Mouse (Mus musculus) G1E (cell line): Measurements from ENCODE around the gene Gm13271. TPM values are rescaled to one million over a fixed set of nuclear protein-coding genes. Genes with fewer than 3 reads are reported as not detected.
"Not testable (repeated sequence)": the region's sequence is repeated elsewhere in the genome, so short reads cannot be mapped to it uniquely, and the experiment has no call there.

Experiments used
- ATAC-seq: 2 replicates; pipeline ENCODE4 v1.8.0; 2016; ENCODE audit warnings: mild to moderate bottlenecking; ENCODE audit not compliant: insufficient number of reproducible peaks, poor library complexity, low FRiP score, severe bottlenecking; ENCODE audit errors: extremely low read depth
- DNase-seq: peaks from one replicate; pipeline ENCODE4 v3.0.0; 2012; ENCODE audit warnings: low spot score
- H3K27me3 ChIP-seq: 2 replicates; pipeline ENCODE4 v1.6.1; 2012; ENCODE audit warnings: mild to moderate bottlenecking, low read length, inconsistent platforms; ENCODE audit not compliant: insufficient read depth
- H3K36me3 ChIP-seq: replicated peaks from 2 replicates; pipeline ENCODE3; 2012; ENCODE audit warnings: mild to moderate bottlenecking, inconsistent platforms
- H3K4me1 ChIP-seq: 2 replicates; pipeline ENCODE4 v1.6.1; 2012; ENCODE audit warnings: low read depth, low read length, inconsistent platforms, mixed read lengths; ENCODE audit not compliant: insufficient read depth
- H3K4me3 ChIP-seq: 2 replicates; pipeline ENCODE4 v1.5.1; 2012; ENCODE audit warnings: low read depth, mild to moderate bottlenecking, inconsistent platforms, low read length, moderate library complexity, mixed read lengths
- H3K9me3 ChIP-seq: replicated peaks from 2 replicates; pipeline ENCODE4 v1.6.1; 2012; ENCODE audit warnings: inconsistent platforms
- polyA plus RNA-seq: library from polyadenylated mRNA; stranded (reverse); fragments of >175 nt; gene quantifications from 2 replicates; pipeline ENCODE4 v1.2.3, GENCODE M21; 2012
- total RNA-seq, 2 experiments: library from RNA; stranded (forward) in 1 of 2; stranded (reverse) in 1 of 2; fragments of 200-1000 nt in 1 of 2; fragments of >200 nt in 1 of 2; fragmentation: Nextera tagmentation in 1 of 2; gene quantifications; 2 replicates each; pipeline ENCODE4 v1.2.3; 2014 to 2017

Gene Gm13271
- total and polyA plus RNA-seq, 3 experiments: not detected

- H3K9me3 ChIP-seq, DNase-seq, H3K4me1 ChIP-seq, H3K27me3 ChIP-seq, H3K4me3 ChIP-seq, H3K36me3 ChIP-seq, ATAC-seq: not testable (repeated sequence)
Observed at GRCm38 (mm10) chr4:88797097-88797496, 42.4 kb downstream of the Gm13271 start, which contains the start of gene Gm13279. Gene Gm13279, plus strand, starts transcription at chr4:88797397.

- DNase-seq, H3K27me3 ChIP-seq, H3K4me3 ChIP-seq, H3K9me3 ChIP-seq, ATAC-seq, H3K36me3 ChIP-seq, H3K4me1 ChIP-seq: not testable (repeated sequence)
Observed at GRCm38 (mm10) chr4:88799365-88799764, 44.7 kb downstream of the Gm13271 start, which contains the start of gene Gm13285. Gene Gm13285, plus strand, starts transcription at chr4:88799665.

- H3K27me3 ChIP-seq, H3K4me1 ChIP-seq, H3K4me3 ChIP-seq, ATAC-seq, H3K9me3 ChIP-seq, H3K36me3 ChIP-seq, DNase-seq: not testable (repeated sequence)
Observed at GRCm38 (mm10) chr4:88802954-88803353, 48.3 kb downstream of the Gm13271 start, which contains the start of gene Gm13287. Gene Gm13287, plus strand, starts transcription at chr4:88803254.

Other genes with a start within 250 kb of the Gm13271 start
Only the 20 nearest of the 32 such genes appear.
- not detected in 2 replicates for gene Ifna2, start 71.0 kb upstream of the Gm13271 start, total RNA-seq (2014; fragmentation: Nextera tagmentation)
- gene Ifna2, start 71.0 kb upstream of the Gm13271 start, total RNA-seq (2017): not detected in 2 replicates
- gene Ifna2, start 71.0 kb upstream of the Gm13271 start, polyA plus RNA-seq: not detected in 2 replicates
- not detected in 2 replicates for gene Ifnab, start 63.5 kb upstream of the Gm13271 start, total RNA-seq (2014; fragmentation: Nextera tagmentation)
- gene Ifnab, start 63.5 kb upstream of the Gm13271 start, total RNA-seq (2017): not detected in 2 replicates
- not detected in 2 replicates for gene Ifnab, start 63.5 kb upstream of the Gm13271 start, polyA plus RNA-seq
- gene Gm26566, start 33.1 kb upstream of the Gm13271 start, total RNA-seq (2014; fragmentation: Nextera tagmentation): not detected in 2 replicates
- 0.33 and 0.46 TPM in 2 replicates for gene Gm26566, start 33.1 kb upstream of the Gm13271 start, total RNA-seq (2017)
- 0.08 and 0.22 TPM in 2 replicates for gene Gm26566, start 33.1 kb upstream of the Gm13271 start, polyA plus RNA-seq
- 63.5 and 64.7 TPM in 2 replicates for gene Klhl9, start 32.4 kb upstream of the Gm13271 start, total RNA-seq (2014; fragmentation: Nextera tagmentation)
- gene Klhl9, start 32.4 kb upstream of the Gm13271 start, total RNA-seq (2017): 95.4 and 115 TPM in 2 replicates
- 5.6 and 6.3 TPM in 2 replicates for gene Klhl9, start 32.4 kb upstream of the Gm13271 start, polyA plus RNA-seq
- gene Gm13283, start 5.3 kb downstream of the Gm13271 start, total RNA-seq (2014; fragmentation: Nextera tagmentation): not detected in 2 replicates
- not detected in 2 replicates for gene Gm13283, start 5.3 kb downstream of the Gm13271 start, total RNA-seq (2017)
- not detected in 2 replicates for gene Gm13283, start 5.3 kb downstream of the Gm13271 start, polyA plus RNA-seq
- not detected in 2 replicates for gene Gm13290, start 19.0 kb downstream of the Gm13271 start, total RNA-seq (2014; fragmentation: Nextera tagmentation)
- gene Gm13290, start 19.0 kb downstream of the Gm13271 start, total RNA-seq (2017): not detected in 2 replicates
- not detected in 2 replicates for gene Gm13290, start 19.0 kb downstream of the Gm13271 start, polyA plus RNA-seq
- not detected in 2 replicates for gene Gm13289, start 22.1 kb downstream of the Gm13271 start, total RNA-seq (2014; fragmentation: Nextera tagmentation)
- not detected in 2 replicates for gene Gm13289, start 22.1 kb downstream of the Gm13271 start, total RNA-seq (2017)
- gene Gm13289, start 22.1 kb downstream of the Gm13271 start, polyA plus RNA-seq: not detected in 2 replicates
- not detected in 2 replicates for gene Gm13272, start 25.0 kb downstream of the Gm13271 start, total RNA-seq (2014; fragmentation: Nextera tagmentation)
- 0.29 TPM in 1 of 2 replicates, not detected in the other for gene Gm13272, start 25.0 kb downstream of the Gm13271 start, total RNA-seq (2017)
- not detected in 2 replicates for gene Gm13272, start 25.0 kb downstream of the Gm13271 start, polyA plus RNA-seq
- not detected in 2 replicates for gene Ifnz, start 27.3 kb downstream of the Gm13271 start, total RNA-seq (2014; fragmentation: Nextera tagmentation)
- not detected in 2 replicates for gene Ifnz, start 27.3 kb downstream of the Gm13271 start, total RNA-seq (2017)
- not detected in 2 replicates for gene Ifnz, start 27.3 kb downstream of the Gm13271 start, polyA plus RNA-seq
- gene Gm13276, start 30.8 kb downstream of the Gm13271 start, total RNA-seq (2014; fragmentation: Nextera tagmentation): not detected in 2 replicates
- gene Gm13276, start 30.8 kb downstream of the Gm13271 start, total RNA-seq (2017): not detected in 2 replicates
- not detected in 2 replicates for gene Gm13276, start 30.8 kb downstream of the Gm13271 start, polyA plus RNA-seq
- not detected in 2 replicates for gene Gm13277, start 33.8 kb downstream of the Gm13271 start, total RNA-seq (2014; fragmentation: Nextera tagmentation)
- not detected in 2 replicates for gene Gm13277, start 33.8 kb downstream of the Gm13271 start, total RNA-seq (2017)
- not detected in 2 replicates for gene Gm13277, start 33.8 kb downstream of the Gm13271 start, polyA plus RNA-seq
- gene Gm13278, start 36.7 kb downstream of the Gm13271 start, total RNA-seq (2014; fragmentation: Nextera tagmentation): not detected in 2 replicates
- not detected in 2 replicates for gene Gm13278, start 36.7 kb downstream of the Gm13271 start, total RNA-seq (2017)
- not detected in 2 replicates for gene Gm13278, start 36.7 kb downstream of the Gm13271 start, polyA plus RNA-seq
- gene Gm13275, start 39.6 kb downstream of the Gm13271 start, total RNA-seq (2014; fragmentation: Nextera tagmentation): not detected in 2 replicates
- 0.27 TPM in 1 of 2 replicates, not detected in the other for gene Gm13275, start 39.6 kb downstream of the Gm13271 start, total RNA-seq (2017)
- not detected in 2 replicates for gene Gm13275, start 39.6 kb downstream of the Gm13271 start, polyA plus RNA-seq
- not detected in 2 replicates for gene Gm13279, start 42.5 kb downstream of the Gm13271 start, total RNA-seq (2014; fragmentation: Nextera tagmentation)
- gene Gm13279, start 42.5 kb downstream of the Gm13271 start, total RNA-seq (2017): not detected in 2 replicates
- gene Gm13279, start 42.5 kb downstream of the Gm13271 start, polyA plus RNA-seq: not detected in 2 replicates
- not detected in 2 replicates for gene Gm13285, start 44.8 kb downstream of the Gm13271 start, total RNA-seq (2014; fragmentation: Nextera tagmentation)
- gene Gm13285, start 44.8 kb downstream of the Gm13271 start, total RNA-seq (2017): not detected in 2 replicates
- not detected in 2 replicates for gene Gm13285, start 44.8 kb downstream of the Gm13271 start, polyA plus RNA-seq
- gene Gm13287, start 48.4 kb downstream of the Gm13271 start, total RNA-seq (2014; fragmentation: Nextera tagmentation): not detected in 2 replicates
- gene Gm13287, start 48.4 kb downstream of the Gm13271 start, total RNA-seq (2017): not detected in 2 replicates
- not detected in 2 replicates for gene Gm13287, start 48.4 kb downstream of the Gm13271 start, polyA plus RNA-seq
- not detected in 2 replicates for gene Gm13288, start 50.7 kb downstream of the Gm13271 start, total RNA-seq (2014; fragmentation: Nextera tagmentation)
- 0.06 and 0.16 TPM in 2 replicates for gene Gm13288, start 50.7 kb downstream of the Gm13271 start, total RNA-seq (2017)
- gene Gm13288, start 50.7 kb downstream of the Gm13271 start, polyA plus RNA-seq: not detected in 2 replicates
- not detected in 2 replicates for gene Ifna7, start 61.4 kb downstream of the Gm13271 start, total RNA-seq (2014; fragmentation: Nextera tagmentation)
- not detected in 2 replicates for gene Ifna7, start 61.4 kb downstream of the Gm13271 start, total RNA-seq (2017)
- not detected in 2 replicates for gene Ifna7, start 61.4 kb downstream of the Gm13271 start, polyA plus RNA-seq
- not detected in 2 replicates for gene Ifna11, start 65.1 kb downstream of the Gm13271 start, total RNA-seq (2014; fragmentation: Nextera tagmentation)
- gene Ifna11, start 65.1 kb downstream of the Gm13271 start, total RNA-seq (2017): 0.29 TPM in 1 of 2 replicates, not detected in the other
- not detected in 2 replicates for gene Ifna11, start 65.1 kb downstream of the Gm13271 start, polyA plus RNA-seq
- not detected in 2 replicates for gene Ifna6, start 72.5 kb downstream of the Gm13271 start, total RNA-seq (2014; fragmentation: Nextera tagmentation)
- gene Ifna6, start 72.5 kb downstream of the Gm13271 start, total RNA-seq (2017): not detected in 2 replicates
- not detected in 2 replicates for gene Ifna6, start 72.5 kb downstream of the Gm13271 start, polyA plus RNA-seq